Mouse (Mus musculus) heart, postnatal 0 days (tissue): ENCODE measurements at regions not wholly inside any gene's neighbourhood (a gene's known extent, or its start where the extent isn't known, plus 50 kb on each side); places are given as distances from the start of the nearest gene placed in this dataset.
A peak's percentile ranks its signal among the peaks of the same experiment; 100 is the strongest.

Source experiments
- ATAC-seq: fragments of 200-750 bp; cut with Nextera tagmentation; 2 replicates; pipeline ENCODE4 v1.8.0; 2017; ENCODE audit warnings: low read depth, moderate number of reproducible peaks, moderate library complexity; ENCODE audit not compliant: insufficient read depth
- DNase-seq: peaks from one replicate; pipeline ENCODE4 v3.0.0-alpha.2; 2016; ENCODE audit warnings: low spot score
- H3K27ac ChIP-seq: fragments of 300-500 bp; sonication (generic); 2 replicates; pipeline ENCODE4 v1.5.1; 2014; ENCODE audit warnings: low read depth, mild to moderate bottlenecking
- H3K27me3 ChIP-seq: fragments of 300-500 bp; sonication (generic); 2 replicates; pipeline ENCODE4 v1.6.1; 2014; ENCODE audit warnings: low read length, mixed read lengths; ENCODE audit not compliant: control insufficient read depth, insufficient read depth
- H3K36me3 ChIP-seq: fragments of 300-500 bp; sonication (generic); replicated peaks from 2 replicates; pipeline ENCODE4 v1.6.1; 2014; ENCODE audit warnings: low read length, mixed read lengths; ENCODE audit not compliant: control insufficient read depth, insufficient read depth
- H3K4me1 ChIP-seq: fragments of 300-500 bp; sonication (generic); 2 replicates; pipeline ENCODE4 v1.6.1; 2014; ENCODE audit warnings: antibody characterized with exemption; ENCODE audit not compliant: control insufficient read depth, insufficient read depth
- H3K4me2 ChIP-seq: fragments of 300-500 bp; sonication (generic); 2 replicates; pipeline ENCODE4 v1.6.1; 2014; ENCODE audit warnings: low read depth, mild to moderate bottlenecking, low read length, moderate library complexity
- H3K4me3 ChIP-seq: fragments of 300-500 bp; sonication (generic); 2 replicates; pipeline ENCODE4 v1.5.1; 2014; ENCODE audit warnings: low read depth, low read length
- H3K9ac ChIP-seq: fragments of 300-500 bp; sonication (generic); replicated peaks from 2 replicates; pipeline ENCODE4 v1.6.1; 2014; ENCODE audit warnings: low read depth, low read length, mixed read lengths
- H3K9me3 ChIP-seq: fragments of 300-500 bp; sonication (generic); replicated peaks from 2 replicates; pipeline ENCODE4 v1.6.1; 2016; ENCODE audit warnings: low read length; ENCODE audit not compliant: control insufficient read depth
- CTCF ChIP-seq: IDR thresholded peaks from 2 replicates; pipeline ENCODE4 v1.5.1; 2016; ENCODE audit warnings: antibody characterized with exemption, control low read depth, low read depth
- EP300 ChIP-seq: IDR thresholded peaks from 2 replicates; pipeline ENCODE4 v1.6.1; 2016; ENCODE audit warnings: antibody characterized with exemption, low read depth
- WGBS: fragments of 180-500 bp; shearing (Covaris S2); extraction: QIAGEN DNeasy Blood & Tissue Kit; methylation state at CpG from one replicate; pipeline ENCODE4 v1.1.7; 2014; 5-methylcytosine and 5-hydroxymethylcytosine counted together

GRCm38 (mm10) chr4:105313151-105313818 lies 156.1 kb downstream of the Plpp3 start:
- Histone ChIP-seq H3K4me1 (peaks cover 27% of the 10 kb centered on the region), H3K9ac (no peak overlapping the region), H3K9me3 (no peaks in the 10 kb centered on the region), H3K4me3 (no peak overlapping the region), H3K27ac (peak overlapping the region; percentile 41), H3K36me3 (no peaks in the 10 kb centered on the region), H3K4me2 (no peak overlapping the region), H3K27me3 (no peaks in the 10 kb centered on the region)
- 25% methylated on average over 10 of the region's 10 CpGs for WGBS
- DNase-seq (peak; percentile 23), ATAC-seq (peak; percentile 49)
- TF ChIP-seq EP300 (0 out of 2 replicates have a peak, but pooled peaks have one; percentile 31), CTCF (no peak)

GRCm38 (mm10) chr4:105315095-105315494 lies 157.9 kb downstream of the Plpp3 start:
- H3K4me1 ChIP-seq: peaks cover 27% of the 10 kb centered on the region
- no peak overlapping the region for H3K4me2 ChIP-seq
- H3K9ac ChIP-seq: no peak overlapping the region
- no peaks in the 10 kb centered on the region for H3K27me3 ChIP-seq
- TF ChIP-seq CTCF (no peak), EP300 (no peak)
- no peak for ATAC-seq
- 49% methylated on average over 5 of the region's 5 CpGs for WGBS
- no peaks in the 10 kb centered on the region for H3K9me3 ChIP-seq
- no peak for DNase-seq
- H3K4me3 ChIP-seq: no peak overlapping the region
- no peak overlapping the region for H3K27ac ChIP-seq
- no peaks in the 10 kb centered on the region for H3K36me3 ChIP-seq

- TF ChIP-seq CTCF (0 out of 2 replicates have a peak, but pooled peaks have one; percentile 22), EP300 (no peak)
- DNase-seq (no peak), ATAC-seq (no peak)
- H3K27ac ChIP-seq: no peak overlapping the region
- H3K36me3 ChIP-seq: no peaks in the 10 kb centered on the region
- 63% methylated on average over 12 of the region's 12 CpGs for WGBS
- H3K9ac ChIP-seq: no peak overlapping the region
- H3K9me3 ChIP-seq: no peaks in the 10 kb centered on the region
- H3K4me1 ChIP-seq: peaks cover 27% of the 10 kb centered on the region
- no peak overlapping the region for H3K4me2 ChIP-seq
- H3K27me3 ChIP-seq: no peaks in the 10 kb centered on the region
- no peak overlapping the region for H3K4me3 ChIP-seq
These were observed 159.5 kb downstream of the Plpp3 start for GRCm38 (mm10) chr4:105316478-105317206.

- no peak overlapping the region for H3K4me2 ChIP-seq
- H3K36me3 ChIP-seq: no peaks in the 10 kb centered on the region
- WGBS: 83% methylated on average over 2 of the region's 2 CpGs
- TF ChIP-seq EP300: no peak
- TF ChIP-seq CTCF: no peak
- ATAC-seq: no peak
- no peak overlapping the region for H3K4me3 ChIP-seq
- no peak overlapping the region for H3K27ac ChIP-seq
- no peaks in the 10 kb centered on the region for H3K27me3 ChIP-seq
- H3K9ac ChIP-seq: no peak overlapping the region
- no peaks in the 10 kb centered on the region for H3K9me3 ChIP-seq
- H3K4me1 ChIP-seq: peaks cover 22% of the 10 kb centered on the region
- DNase-seq: no peak
These were observed 161.3 kb downstream of the Plpp3 start for GRCm38 (mm10) chr4:105318421-105318820.

GRCm38 (mm10) chr4:105323446-105323845 lies 166.3 kb downstream of the Plpp3 start:
- DNase-seq (no peak), ATAC-seq (no peak)
- H3K9ac ChIP-seq: no peak overlapping the region
- TF ChIP-seq CTCF (no peak), EP300 (no peak)
- H3K27ac ChIP-seq: no peak overlapping the region
- H3K4me3 ChIP-seq: no peak overlapping the region
- H3K36me3 ChIP-seq: no peaks in the 10 kb centered on the region
- no peaks in the 10 kb centered on the region; the same call in 1 of the 2 replicates for H3K4me1 ChIP-seq
- H3K4me2 ChIP-seq: no peak overlapping the region
- WGBS: 68% methylated on average over 1 of the region's 1 CpGs
- H3K9me3 ChIP-seq: no peaks in the 10 kb centered on the region
- H3K27me3 ChIP-seq: no peaks in the 10 kb centered on the region
